Mouse (Mus musculus) retina, adult 2 months (tissue): ENCODE results near the gene Vmn2r34.
"Not testable (repeated sequence)": the region's sequence is repeated elsewhere in the genome, so short reads cannot be mapped to it uniquely, and the experiment has no call there.

ENCODE experiments used
- DNase-seq: peaks from one replicate; pipeline ENCODE4 v3.0.0-alpha.2; 2012; ENCODE audit warnings: low read depth, low spot score

The Vmn2r34 gene

GRCm38 (mm10) chr7:7689413-7689812 lies at the start of gene Vmn2r34:
Vmn2r34 (minus strand) TSS chr7:7689513.
- DNase-seq: not testable (repeated sequence)

DNA sequence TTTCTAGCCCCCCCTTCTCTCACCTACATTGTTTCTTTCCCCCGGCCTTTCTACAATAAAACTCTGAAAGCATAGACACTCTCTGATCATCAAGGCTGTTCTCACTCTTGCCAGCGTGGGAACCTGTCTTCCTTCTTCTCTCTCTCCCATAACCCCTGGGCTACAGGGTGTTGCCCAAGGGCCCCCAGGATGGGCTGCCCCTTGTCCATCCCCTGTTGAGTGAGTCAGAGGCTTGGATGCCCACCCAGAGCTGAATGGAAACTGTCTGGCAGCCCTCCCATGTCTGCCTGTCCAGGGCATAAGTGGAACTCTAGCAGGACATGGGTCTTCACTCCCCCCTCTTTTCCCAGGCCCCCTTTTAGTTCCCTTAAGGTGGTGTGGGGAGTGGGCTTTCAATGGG lies 15.3 kb downstream of the Vmn2r34 start:
- DNase-seq: not testable (repeated sequence)
